Mouse (Mus musculus) cerebellum, adult 2 months (tissue): ENCODE data around the gene Scpep1. TPM values are rescaled to one million over a fixed set of nuclear protein-coding genes. Genes with fewer than 3 reads are reported as not detected.

Experiments used
- DNase-seq, 2 experiments: peaks; one replicate each; pipeline ENCODE4 v3.0.0; 2021
- H3K27ac ChIP-seq: fragments of 200-500 bp; 2 replicates; pipeline ENCODE4 v1.5.1; 2012; ENCODE audit warnings: low read length, control low read depth, inconsistent platforms; ENCODE audit not compliant: insufficient read depth
- H3K27me3 ChIP-seq: fragments of 200-500 bp; 2 replicates; pipeline ENCODE4 v1.6.1; 2012; ENCODE audit warnings: inconsistent platforms, mild to moderate bottlenecking, low read length, moderate library complexity; ENCODE audit not compliant: control insufficient read depth, insufficient read depth
- H3K4me1 ChIP-seq: fragments of 200-500 bp; 2 replicates; pipeline ENCODE4 v1.6.1; 2011; ENCODE audit warnings: low read length; ENCODE audit not compliant: control insufficient read depth, insufficient read depth
- H3K4me3 ChIP-seq: fragments of 200-500 bp; replicated peaks from 2 replicates; pipeline ENCODE3; 2011; ENCODE audit warnings: mild to moderate bottlenecking, low read depth, low read length, control low read depth; ENCODE audit not compliant: insufficient read depth
- CTCF ChIP-seq: fragments of 200-500 bp; IDR thresholded peaks from 2 replicates; pipeline ENCODE4 v1.5.1; 2011; ENCODE audit warnings: low read depth, mild to moderate bottlenecking, control low read depth, low read length, moderate library complexity, borderline replicate concordance; ENCODE audit not compliant: insufficient read depth
- POLR2A ChIP-seq: fragments of 200-500 bp; IDR thresholded peaks from 2 replicates; pipeline ENCODE4 v1.6.1; 2011; ENCODE audit warnings: low read length, control low read depth, borderline replicate concordance; ENCODE audit not compliant: insufficient read depth
- WGBS: fragments of 180-500 bp; shearing (Covaris S2); methylation state at CpG from one replicate; pipeline ENCODE4 v1.1.7; 2018; 5-methylcytosine and 5-hydroxymethylcytosine counted together
- polyA plus RNA-seq: library from polyadenylated mRNA; depleted of rRNA; stranded (reverse); fragments of >200 nt; gene quantifications from 2 replicates; pipeline ENCODE4 v1.2.3, GENCODE M21; 2012

Scpep1 gene
- polyA plus RNA-seq, 1 experiment: 18.6 TPM

GRCm38 (mm10) chr11:88989530-88989929 lies 34.3 kb upstream of the Scpep1 start:
- H3K27ac ChIP-seq: no peak overlapping the region
- 82% methylated on average over 5 of the region's 5 CpGs for WGBS
- TF ChIP-seq CTCF: no peak
- no peak for TF ChIP-seq POLR2A
- no peak for DNase-seq
- H3K27me3 ChIP-seq: no peaks in the 10 kb centered on the region
- no peaks in the 10 kb centered on the region; the same call in 1 of the 2 replicates for H3K4me1 ChIP-seq
- H3K4me3 ChIP-seq: no peak overlapping the region

- Histone ChIP-seq H3K27ac (no peak overlapping the region), H3K4me3 (no peak overlapping the region), H3K27me3 (no peaks in the 10 kb centered on the region), H3K4me1 (no peaks in the 10 kb centered on the region; the same call in 1 of the 2 replicates)
- no peak for DNase-seq
- TF ChIP-seq POLR2A (no peak), CTCF (no peak)
- 26% methylated on average over 5 of the region's 5 CpGs for WGBS
Observed at GRCm38 (mm10) chr11:88988956-88989355, 33.7 kb upstream of the Scpep1 start.

GRCm38 (mm10) chr11:88986616-88987015 lies 31.4 kb upstream of the Scpep1 start:
- TF ChIP-seq POLR2A (no peak), CTCF (no peak)
- DNase-seq: no peak
- Histone ChIP-seq H3K4me1 (no peaks in the 10 kb centered on the region; the same call in 1 of the 2 replicates), H3K4me3 (no peak overlapping the region), H3K27ac (no peak overlapping the region), H3K27me3 (no peaks in the 10 kb centered on the region)
- WGBS: 63% methylated on average over 10 of the region's 10 CpGs

GRCm38 (mm10) chr11:88981337-88981736 lies 26.1 kb upstream of the Scpep1 start:
- H3K4me1 ChIP-seq: no peaks in the 10 kb centered on the region; the same call in 1 of the 2 replicates
- no peak for DNase-seq
- H3K4me3 ChIP-seq: no peak overlapping the region
- H3K27me3 ChIP-seq: no peaks in the 10 kb centered on the region
- TF ChIP-seq CTCF (no peak), POLR2A (no peak)
- H3K27ac ChIP-seq: no peak overlapping the region
- WGBS: 81% methylated on average over 8 of the region's 8 CpGs

- 93% methylated on average over 5 of the region's 5 CpGs for WGBS
- H3K27ac ChIP-seq: no peak overlapping the region
- TF ChIP-seq POLR2A: no peak
- TF ChIP-seq CTCF: no peak
- no peak for DNase-seq
- H3K4me3 ChIP-seq: no peak overlapping the region
- H3K4me1 ChIP-seq: no peaks in the 10 kb centered on the region; the same call in 1 of the 2 replicates
- H3K27me3 ChIP-seq: no peaks in the 10 kb centered on the region
Observed at GRCm38 (mm10) chr11:88977188-88977587, 21.9 kb upstream of the Scpep1 start.

- 93% methylated on average over 2 of the region's 2 CpGs for WGBS
- TF ChIP-seq POLR2A (no peak), CTCF (peak; percentile 34; the same call in 1 of the 2 replicates)
- Histone ChIP-seq H3K27me3 (no peaks in the 10 kb centered on the region), H3K4me3 (no peak overlapping the region), H3K4me1 (no peaks in the 10 kb centered on the region; the same call in 1 of the 2 replicates), H3K27ac (no peak overlapping the region)
- no peak for DNase-seq
Observed at GRCm38 (mm10) chr11:88976320-88976719, 21.1 kb upstream of the Scpep1 start.

- no peaks in the 10 kb centered on the region; the same call in 1 of the 2 replicates for H3K4me1 ChIP-seq
Observed at GRCm38 (mm10) chr11:88973776-88974701, 18.8 kb upstream of the Scpep1 start.

GRCm38 (mm10) chr11:88970202-88970732 lies 15.0 kb upstream of the Scpep1 start, which contains the start of gene Coil:
Gene Coil (plus strand): TSS chr11:88970252.
- Histone ChIP-seq H3K27me3 (no peaks in the 10 kb centered on the region), H3K4me1 (no peaks in the 10 kb centered on the region), H3K27ac (no peak within 1 kb of the TSS), H3K4me3 (no peak within 1 kb of the TSS)
- DNase-seq: no peak
- no peak for TF ChIP-seq POLR2A
- WGBS: 29% methylated on average over 2 of the region's 2 CpGs

More at GRCm38 (mm10) chr11:88973776-88974701, 18.8 kb upstream of the Scpep1 start:
- TF ChIP-seq CTCF (peak; percentile 81), POLR2A (peak; percentile 53; the same call in 1 of the 2 replicates)
- WGBS: under 1% methylated on average over 62 of the region's 62 CpGs
- H3K27ac ChIP-seq: 0 out of 2 replicates have a peak overlapping the region, but pooled peaks have one; percentile 16
- H3K4me3 ChIP-seq: peak overlapping the region; percentile 82
- peak; percentile 93 to 94 for DNase-seq
- H3K27me3 ChIP-seq: no peaks in the 10 kb centered on the region
